Mouse (Mus musculus) forebrain, embryonic 15.5 days (tissue): ENCODE data around the gene Robo4. TPM values are rescaled to one million over a fixed set of nuclear protein-coding genes. Genes with fewer than 3 reads are reported as not detected.

Experiments used
- ATAC-seq: fragments of 200-750 bp; cut with Nextera tagmentation; replicated peaks from 2 replicates; pipeline ENCODE4 v1.8.0; 2017; ENCODE audit warnings: mild to moderate bottlenecking, moderate TSS enrichment, moderate library complexity
- H3K27ac ChIP-seq: fragments of 300-500 bp; sonication (generic); replicated peaks from 2 replicates; pipeline ENCODE4 v1.5.1; 2015; ENCODE audit warnings: mild to moderate bottlenecking, inconsistent platforms
- H3K27me3 ChIP-seq: fragments of 300-500 bp; sonication (generic); 2 replicates; pipeline ENCODE4 v1.6.1; 2015; ENCODE audit warnings: inconsistent platforms
- H3K36me3 ChIP-seq: fragments of 300-500 bp; sonication (generic); 2 replicates; pipeline ENCODE4 v1.6.1; 2015; ENCODE audit warnings: mild to moderate bottlenecking, inconsistent platforms
- H3K4me1 ChIP-seq: fragments of 300-500 bp; sonication (generic); 2 replicates; pipeline ENCODE4 v1.6.1; 2015; ENCODE audit warnings: inconsistent platforms
- H3K4me2 ChIP-seq: fragments of 300-500 bp; sonication (generic); replicated peaks from 2 replicates; pipeline ENCODE4 v1.6.1; 2015; ENCODE audit warnings: mild to moderate bottlenecking, inconsistent platforms
- H3K4me3 ChIP-seq: fragments of 300-500 bp; sonication (generic); 2 replicates; pipeline ENCODE4 v1.5.1; 2015; ENCODE audit warnings: mild to moderate bottlenecking, inconsistent platforms
- H3K9ac ChIP-seq: fragments of 300-500 bp; sonication (generic); replicated peaks from 2 replicates; pipeline ENCODE4 v1.6.1; 2015; ENCODE audit warnings: mild to moderate bottlenecking, inconsistent platforms
- H3K9me3 ChIP-seq: fragments of 300-500 bp; sonication (generic); 2 replicates; pipeline ENCODE4 v1.6.1; 2016; ENCODE audit warnings: inconsistent platforms
- WGBS: fragments of 180-500 bp; shearing (Covaris S2); methylation state at CpG from one replicate; pipeline ENCODE4 v1.1.7; 2015; ENCODE audit warnings: mixed read lengths; 5-methylcytosine and 5-hydroxymethylcytosine counted together
- polyA plus RNA-seq: library from polyadenylated mRNA; unstranded; fragments of >200 nt; fragmentation: Nextera tagmentation; extraction: Ambion mirVana; gene quantifications from 2 replicates; pipeline ENCODE4 v1.2.1, GENCODE M21; 2015

Robo4 gene
- 3.3 and 4.2 TPM in 2 replicates for polyA plus RNA-seq

DNA sequence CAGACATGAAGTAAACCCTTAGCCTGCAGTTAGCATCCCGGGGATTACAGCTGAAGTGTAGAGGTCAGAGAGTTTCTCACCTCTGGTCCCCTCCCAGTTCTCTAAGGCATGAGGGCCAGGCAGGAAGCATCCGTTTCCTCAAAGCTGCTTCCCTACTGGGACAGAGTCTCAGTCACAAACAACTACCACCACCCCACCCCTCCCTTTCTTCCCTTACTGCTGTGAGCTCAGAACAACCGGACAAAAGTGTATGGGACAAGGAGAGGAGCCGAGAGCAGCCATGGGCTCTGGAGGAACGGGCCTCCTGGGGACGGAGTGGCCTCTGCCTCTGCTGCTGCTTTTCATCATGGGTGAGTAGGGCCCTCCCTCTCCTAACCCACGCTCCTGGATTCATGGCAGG, at the start of gene Robo4:
Gene Robo4 (plus strand): TSS at position 96 of the 400 bp plus-strand sequence.
- no peaks in the 10 kb centered on the region for H3K36me3 ChIP-seq
- H3K4me1 ChIP-seq, result no peaks in the 10 kb centered on the region
- no peak within 1 kb of the TSS for H3K27ac ChIP-seq
- no peak within 1 kb of the TSS for H3K4me2 ChIP-seq
- H3K9me3 ChIP-seq, result no peaks in the 10 kb centered on the region
- no peak within 1 kb of the TSS for H3K4me3 ChIP-seq
- 21% methylated on average over 7 of the region's 7 CpGs for WGBS
- no peaks in the 10 kb centered on the region for H3K27me3 ChIP-seq
- no peak for ATAC-seq
- no peak within 1 kb of the TSS for H3K9ac ChIP-seq

DNA sequence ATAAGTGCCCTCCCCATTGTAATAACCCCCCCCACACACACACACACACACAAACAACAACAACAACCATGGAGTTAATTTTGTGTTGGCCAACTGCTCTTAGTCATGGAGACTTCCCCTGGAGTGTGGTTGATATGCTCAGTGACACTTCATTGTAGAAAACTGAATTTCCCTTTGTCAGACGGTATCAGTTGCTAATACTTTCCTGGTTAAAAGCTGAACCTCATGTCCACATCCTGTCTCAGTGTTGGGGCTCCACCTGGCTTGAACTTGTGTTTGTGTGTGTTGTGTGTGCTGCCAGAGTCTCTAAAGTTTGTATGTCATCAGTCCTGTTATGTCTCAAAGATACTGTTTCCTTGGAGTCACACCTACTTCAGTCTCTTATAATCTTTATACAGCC, 47.2 kb upstream of the Robo4 start:
- Histone ChIP-seq H3K36me3 (no peaks in the 10 kb centered on the region), H3K9ac (no peak overlapping the region), H3K4me2 (no peak overlapping the region), H3K27ac (no peak overlapping the region), H3K4me3 (no peak overlapping the region), H3K27me3 (no peaks in the 10 kb centered on the region), H3K4me1 (peaks cover 10% of the 10 kb centered on the region), H3K9me3 (no peaks in the 10 kb centered on the region)
- ATAC-seq, result no peak
- WGBS, result 71% methylated on average over 1 of the region's 1 CpGs

DNA sequence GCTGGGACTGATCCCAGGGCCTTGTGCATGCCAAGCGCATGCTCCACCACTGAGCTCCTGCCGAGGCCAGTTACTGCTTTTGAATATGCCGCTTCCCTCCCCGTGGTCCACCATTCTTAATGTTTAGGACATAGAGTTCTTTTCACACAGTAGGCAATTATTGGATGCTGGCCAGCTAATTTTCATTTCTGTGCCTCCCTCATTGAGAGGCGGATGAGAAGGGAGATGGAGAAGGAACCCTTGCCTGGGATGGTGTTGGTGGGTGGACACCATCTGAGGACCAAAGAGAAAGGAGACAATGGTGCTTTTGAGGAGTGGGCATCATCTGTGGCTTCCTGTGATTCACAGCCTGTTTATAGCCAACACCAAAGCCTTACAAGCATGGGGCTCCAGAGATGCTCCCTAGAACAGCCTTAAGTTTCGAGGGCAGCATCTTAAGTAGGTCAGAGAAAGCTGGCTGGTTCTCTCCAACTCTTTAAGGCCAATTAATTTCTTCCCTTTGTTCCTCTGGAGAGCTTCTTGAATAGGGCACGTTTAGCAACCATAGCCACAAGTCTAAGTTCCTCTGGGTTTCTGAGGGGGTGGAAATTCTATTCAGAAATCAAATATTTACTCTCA, 42.9 kb upstream of the Robo4 start:
- Histone ChIP-seq H3K9me3 (no peaks in the 10 kb centered on the region), H3K4me3 (no peak overlapping the region), H3K36me3 (no peaks in the 10 kb centered on the region), H3K4me1 (peaks cover 19% of the 10 kb centered on the region), H3K4me2 (0 out of 2 replicates have a peak overlapping the region, but pooled peaks have one; percentile 11), H3K9ac (no peak overlapping the region), H3K27ac (peak overlapping the region; percentile 78), H3K27me3 (no peaks in the 10 kb centered on the region)
- WGBS, result 14% methylated on average over 7 of the region's 7 CpGs
- peak; percentile 74 for ATAC-seq

DNA sequence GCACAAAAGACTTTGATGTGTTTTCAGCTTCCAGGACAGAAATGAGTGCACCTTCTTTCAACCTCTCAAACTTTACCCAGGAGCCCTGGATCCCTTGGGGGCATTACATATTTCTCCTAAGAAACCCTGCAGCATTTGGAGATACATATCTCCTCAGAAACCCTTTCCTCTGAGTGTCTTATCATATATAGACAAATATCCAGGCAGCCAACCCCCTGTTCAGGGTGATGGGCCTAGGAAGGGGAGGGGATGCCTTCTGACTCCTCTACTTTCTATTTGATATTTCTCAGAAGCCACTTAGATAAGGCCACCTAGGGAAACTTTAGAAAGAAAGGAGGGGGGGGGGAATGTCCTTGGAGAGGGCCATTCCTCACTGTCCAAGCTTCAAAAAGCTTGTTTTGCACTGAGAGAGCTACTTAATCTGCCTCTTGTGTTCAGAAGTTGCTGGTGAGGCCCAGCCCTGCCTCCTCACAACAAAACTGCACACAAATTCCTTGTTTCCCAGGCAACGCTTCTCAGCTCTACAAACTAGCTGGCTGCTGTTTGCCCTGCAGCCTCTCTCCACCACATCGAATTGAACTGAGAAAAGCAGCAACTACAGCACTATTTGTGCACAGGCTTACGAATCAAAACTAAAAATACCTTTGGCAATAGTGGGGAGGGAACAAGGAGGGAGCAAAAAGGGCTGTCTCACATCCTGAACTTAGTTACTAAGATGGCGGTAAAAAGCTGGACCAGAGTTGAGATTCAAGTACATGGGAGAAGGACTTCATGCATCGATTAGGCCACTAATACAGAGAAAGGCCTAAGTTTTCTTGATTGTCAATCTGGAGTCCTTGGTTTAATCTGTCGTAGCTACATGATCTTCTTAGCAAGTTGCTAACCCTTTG, 42.1 kb upstream of the Robo4 start:
- 6% methylated on average over 6 of the region's 6 CpGs for WGBS
- H3K27me3 ChIP-seq, result no peaks in the 10 kb centered on the region
- ATAC-seq, result peak; percentile 89
- no peaks in the 10 kb centered on the region for H3K36me3 ChIP-seq
- H3K4me2 ChIP-seq, result no peak overlapping the region
- H3K27ac ChIP-seq, result peak overlapping the region; percentile 78
- no peak overlapping the region for H3K4me3 ChIP-seq
- H3K9me3 ChIP-seq, result no peaks in the 10 kb centered on the region
- peaks cover 19% of the 10 kb centered on the region for H3K4me1 ChIP-seq
- H3K9ac ChIP-seq, result no peak overlapping the region

- H3K36me3 ChIP-seq, result no peaks in the 10 kb centered on the region
Observed at GRCm38 (mm10) chr9:37362084-37362483, 39.6 kb upstream of the Robo4 start.

GRCm38 (mm10) chr9:37362881-37363280, 38.8 kb upstream of the Robo4 start:
- no peak for ATAC-seq
- WGBS, result 58% methylated on average over 1 of the region's 1 CpGs

More at GRCm38 (mm10) chr9:37362084-37362483, 39.6 kb upstream of the Robo4 start:
- H3K4me1 ChIP-seq, result peaks cover 19% of the 10 kb centered on the region
- no peak for ATAC-seq
- no peak overlapping the region for H3K4me3 ChIP-seq
- H3K4me2 ChIP-seq, result no peak overlapping the region
- H3K9ac ChIP-seq, result no peak overlapping the region
- no peaks in the 10 kb centered on the region for H3K9me3 ChIP-seq
- H3K27ac ChIP-seq, result no peak overlapping the region
- H3K27me3 ChIP-seq, result no peaks in the 10 kb centered on the region

DNA sequence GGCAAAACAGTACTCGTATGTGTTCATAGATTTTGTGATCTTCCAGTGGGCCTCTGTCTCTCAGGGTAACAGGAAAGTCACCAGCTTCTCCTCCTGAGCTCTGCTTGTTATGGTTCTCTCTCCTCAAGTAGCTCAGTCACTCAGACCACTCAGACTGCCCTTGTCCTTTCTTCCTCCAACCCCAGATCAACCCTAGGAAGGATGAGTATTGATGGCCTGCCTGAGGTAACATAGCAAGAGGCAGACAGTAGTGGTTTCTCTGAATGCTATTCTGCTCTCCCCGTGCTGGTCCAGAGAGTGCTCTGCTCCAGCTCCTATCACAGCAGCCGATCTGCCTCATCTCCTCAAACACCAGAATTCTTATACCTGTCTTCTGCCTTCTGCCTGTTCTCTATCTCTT, 38.1 kb upstream of the Robo4 start:
- H3K4me2 ChIP-seq, result no peak overlapping the region
- peaks cover 18% of the 10 kb centered on the region for H3K4me1 ChIP-seq
- no peak overlapping the region for H3K9ac ChIP-seq
- 80% methylated on average over 3 of the region's 3 CpGs for WGBS
- no peak overlapping the region for H3K4me3 ChIP-seq
- no peaks in the 10 kb centered on the region for H3K9me3 ChIP-seq
- no peaks in the 10 kb centered on the region for H3K27me3 ChIP-seq
- no peaks in the 10 kb centered on the region for H3K36me3 ChIP-seq
- no peak for ATAC-seq
- no peak overlapping the region for H3K27ac ChIP-seq

More at GRCm38 (mm10) chr9:37362881-37363280, 38.8 kb upstream of the Robo4 start:
- Histone ChIP-seq H3K4me2 (no peak overlapping the region), H3K27me3 (no peaks in the 10 kb centered on the region), H3K9me3 (no peaks in the 10 kb centered on the region), H3K36me3 (no peaks in the 10 kb centered on the region), H3K4me3 (no peak overlapping the region), H3K9ac (no peak overlapping the region), H3K27ac (no peak overlapping the region), H3K4me1 (peaks cover 19% of the 10 kb centered on the region)

DNA sequence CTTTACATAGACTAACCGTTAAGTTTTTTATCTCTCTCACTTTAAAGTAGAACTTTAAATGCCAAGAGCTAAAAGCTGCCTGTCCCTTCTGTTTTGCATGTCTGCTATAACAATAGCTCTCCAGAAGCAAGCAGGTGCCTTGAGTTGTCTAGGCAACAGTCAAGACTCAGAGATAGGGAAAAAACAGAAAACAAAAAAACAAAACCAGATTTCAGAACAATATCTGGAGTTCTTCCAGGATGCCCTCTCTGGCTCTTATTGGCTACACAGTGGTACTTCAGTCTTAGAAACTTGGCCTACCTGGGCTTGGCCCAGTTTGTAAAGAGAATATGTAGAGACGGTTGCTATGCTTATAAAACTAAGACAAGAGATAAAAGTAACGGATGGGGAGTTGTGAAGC, 37.3 kb upstream of the Robo4 start:
- ATAC-seq, result no peak
- Histone ChIP-seq H3K9me3 (no peaks in the 10 kb centered on the region), H3K4me1 (peaks cover 10% of the 10 kb centered on the region), H3K36me3 (no peaks in the 10 kb centered on the region), H3K4me2 (no peak overlapping the region), H3K4me3 (no peak overlapping the region), H3K9ac (no peak overlapping the region), H3K27me3 (no peaks in the 10 kb centered on the region), H3K27ac (no peak overlapping the region)
- 73% methylated on average over 3 of the region's 3 CpGs for WGBS

DNA sequence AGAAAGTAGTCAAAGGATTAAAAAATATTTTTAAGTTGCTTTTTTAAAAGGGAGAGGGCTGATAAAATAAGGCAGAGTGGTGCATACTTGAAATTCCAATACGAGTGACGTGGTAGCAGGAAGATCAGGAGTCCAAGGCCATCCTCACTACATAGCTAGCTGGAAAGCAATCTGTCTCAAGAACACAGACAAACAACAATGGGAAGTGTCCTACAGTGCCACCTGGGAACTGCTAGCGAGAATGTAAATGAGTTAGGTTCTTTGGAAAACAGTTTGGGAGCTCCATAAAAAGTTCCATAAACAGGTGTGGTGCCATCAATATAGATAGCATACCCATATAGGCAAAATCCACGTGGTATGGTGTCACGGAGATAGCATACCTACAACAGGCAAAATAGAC, 36.0 kb upstream of the Robo4 start:
- H3K9me3 ChIP-seq, result no peaks in the 10 kb centered on the region
- no peak for ATAC-seq
- no peaks in the 10 kb centered on the region for H3K36me3 ChIP-seq
- H3K4me2 ChIP-seq, result no peak overlapping the region
- H3K4me1 ChIP-seq, result no peaks in the 10 kb centered on the region
- no peaks in the 10 kb centered on the region for H3K27me3 ChIP-seq
- no peak overlapping the region for H3K9ac ChIP-seq
- no peak overlapping the region for H3K27ac ChIP-seq
- WGBS, result 75% methylated on average over 5 of the region's 5 CpGs
- H3K4me3 ChIP-seq, result no peak overlapping the region

GRCm38 (mm10) chr9:37367301-37368080, 34.2 kb upstream of the Robo4 start, which contains the start of gene Hepacam:
Gene Hepacam (plus strand): TSS chr9:37367351.
- ATAC-seq, result peak; percentile 75
- no peak within 1 kb of the TSS for H3K4me2 ChIP-seq
- H3K27ac ChIP-seq, result peak within 1 kb of the TSS; percentile 45
- H3K9me3 ChIP-seq, result no peaks in the 10 kb centered on the region
- no peaks in the 10 kb centered on the region for H3K27me3 ChIP-seq
- no peak within 1 kb of the TSS for H3K4me3 ChIP-seq
- WGBS, result 74% methylated on average over 17 of the region's 17 CpGs
- no peak within 1 kb of the TSS for H3K9ac ChIP-seq
- no peaks in the 10 kb centered on the region for H3K36me3 ChIP-seq
- H3K4me1 ChIP-seq, result no peaks in the 10 kb centered on the region

DNA sequence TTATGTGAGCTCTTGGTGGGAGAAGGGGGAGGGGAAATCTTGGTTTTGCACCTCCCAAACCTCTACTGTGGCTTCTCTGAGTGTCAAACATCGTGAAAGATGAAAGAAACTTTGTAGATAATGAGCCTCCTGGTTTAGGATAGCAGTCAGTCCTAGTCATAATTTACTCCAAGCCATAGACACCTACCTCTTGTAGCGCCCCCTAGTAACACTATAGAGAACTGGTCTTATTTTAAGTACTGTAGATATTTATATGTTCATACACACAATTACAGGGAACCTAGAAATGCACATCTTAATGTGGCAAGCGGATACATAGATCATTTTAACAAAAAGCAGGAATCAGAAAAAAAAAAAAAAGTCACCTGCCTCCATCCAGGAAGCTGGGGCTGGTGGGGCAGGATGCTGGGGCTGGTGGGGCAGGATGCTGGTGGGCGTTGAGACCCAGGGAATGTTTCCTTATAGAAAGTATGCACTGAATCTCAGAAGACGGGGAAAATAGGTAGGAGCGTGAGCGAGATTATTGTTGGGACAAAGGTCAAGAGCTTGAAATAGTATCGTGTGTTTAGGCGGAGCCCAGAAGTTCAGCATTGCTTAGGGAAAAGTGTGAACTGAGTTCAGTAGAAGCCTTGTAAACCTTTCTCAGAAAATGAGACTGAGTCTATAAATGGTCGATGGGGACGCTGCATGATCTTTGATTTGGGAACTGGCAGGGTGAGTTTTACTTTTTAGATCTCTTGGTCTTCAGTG, 33.4 kb upstream of the Robo4 start:
- H3K36me3 ChIP-seq, result no peaks in the 10 kb centered on the region
- no peak overlapping the region for H3K4me3 ChIP-seq
- no peak overlapping the region for H3K4me2 ChIP-seq
- H3K9me3 ChIP-seq, result no peaks in the 10 kb centered on the region
- WGBS, result 83% methylated on average over 11 of the region's 11 CpGs
- H3K9ac ChIP-seq, result no peak overlapping the region
- peak overlapping the region; percentile 45; the same call in 1 of the 2 replicates for H3K27ac ChIP-seq
- no peaks in the 10 kb centered on the region for H3K27me3 ChIP-seq
- no peak for ATAC-seq
- no peaks in the 10 kb centered on the region for H3K4me1 ChIP-seq
